Mouse (Mus musculus) stomach, postnatal 0 days (tissue): ENCODE results near the gene Lsm2. TPM values are rescaled to one million over a fixed set of nuclear protein-coding genes. Genes with fewer than 3 reads are reported as not detected.

ENCODE experiments used
- ATAC-seq: fragments of 200-750 bp; cut with Nextera tagmentation; 2 replicates; pipeline ENCODE4 v1.8.0; 2017; ENCODE audit not compliant: low FRiP score, low TSS enrichment
- DNase-seq: peaks from one replicate; pipeline ENCODE4 v3.0.0-alpha.2; 2016; ENCODE audit warnings: low spot score
- H3K27ac ChIP-seq: fragments of 300-500 bp; sonication (generic); replicated peaks from 2 replicates; pipeline ENCODE4 v1.5.1; 2014; ENCODE audit warnings: mild to moderate bottlenecking, control low read depth
- H3K27me3 ChIP-seq: fragments of 300-500 bp; sonication (generic); 2 replicates; pipeline ENCODE4 v1.6.1; 2014; ENCODE audit warnings: low read length; ENCODE audit not compliant: control insufficient read depth, insufficient read depth
- H3K36me3 ChIP-seq: fragments of 300-500 bp; sonication (generic); 2 replicates; pipeline ENCODE4 v1.6.1; 2014; ENCODE audit warnings: low read length, mixed read lengths; ENCODE audit not compliant: control insufficient read depth, insufficient read depth
- H3K4me1 ChIP-seq: fragments of 300-500 bp; sonication (generic); replicated peaks from 2 replicates; pipeline ENCODE4 v1.6.1; 2014; ENCODE audit warnings: antibody characterized with exemption; ENCODE audit not compliant: control insufficient read depth, insufficient read depth
- H3K4me2 ChIP-seq: fragments of 300-500 bp; sonication (generic); replicated peaks from 2 replicates; pipeline ENCODE4 v1.6.1; 2014; ENCODE audit warnings: low read depth, mild to moderate bottlenecking, control low read depth, moderate library complexity
- H3K4me3 ChIP-seq: fragments of 300-500 bp; sonication (generic); 2 replicates; pipeline ENCODE4 v1.5.1; 2014; ENCODE audit warnings: low read depth, low read length, control low read depth
- H3K9ac ChIP-seq: fragments of 300-500 bp; sonication (generic); 2 replicates; pipeline ENCODE4 v1.6.1; 2014; ENCODE audit warnings: mild to moderate bottlenecking, low read length, control low read depth, mixed read lengths
- H3K9me3 ChIP-seq: fragments of 300-500 bp; sonication (generic); 2 replicates; pipeline ENCODE4 v1.6.1; 2016; ENCODE audit warnings: low read length; ENCODE audit not compliant: control insufficient read depth
- CTCF ChIP-seq: IDR thresholded peaks from 2 replicates; pipeline ENCODE4 v1.5.1; 2016; ENCODE audit warnings: antibody characterized with exemption, low read depth, mild to moderate bottlenecking, moderate library complexity
- EP300 ChIP-seq: optimal IDR thresholded peaks from 2 replicates; pipeline ENCODE3; 2016; ENCODE audit warnings: antibody characterized with exemption
- WGBS: fragments of 180-500 bp; shearing (Covaris S2); extraction: QIAGEN DNeasy Blood & Tissue Kit; methylation state at CpG from one replicate; pipeline ENCODE4 v1.1.7; 2014; 5-methylcytosine and 5-hydroxymethylcytosine counted together
- polyA plus RNA-seq: library from polyadenylated mRNA; unstranded; fragments of >200 nt; fragmentation: Nextera tagmentation; extraction: Ambion mirVana; gene quantifications from 2 replicates; pipeline ENCODE4 v1.2.1, GENCODE M21; 2015

Gene Lsm2
- polyA plus RNA-seq, 1 experiment from 2014 or later, result 75.1 TPM

GRCm38 (mm10) chr17:35024261-35024660 lies 42.6 kb downstream of the Lsm2 start:
- 60% methylated on average over 11 of the region's 13 CpGs for WGBS
- Histone ChIP-seq H3K9ac (no peak overlapping the region), H3K9me3 (no peaks in the 10 kb centered on the region), H3K36me3 (no peaks in the 10 kb centered on the region), H3K4me1 (no peaks in the 10 kb centered on the region; the same call in 1 of the 2 replicates), H3K4me2 (no peak overlapping the region), H3K4me3 (no peak overlapping the region), H3K27me3 (no peaks in the 10 kb centered on the region), H3K27ac (peak overlapping the region; percentile 30; the same call in 1 of the 2 replicates)
- DNase-seq, result no peak
- no peak for ATAC-seq
- TF ChIP-seq EP300 (no peak), CTCF (no peak)

- Histone ChIP-seq H3K27ac (no peak overlapping the region; the same call in 1 of the 2 replicates), H3K36me3 (no peaks in the 10 kb centered on the region), H3K4me3 (no peak overlapping the region), H3K9me3 (no peaks in the 10 kb centered on the region), H3K9ac (peak overlapping the region; percentile 23; the same call in 1 of the 2 replicates), H3K27me3 (no peaks in the 10 kb centered on the region), H3K4me1 (no peaks in the 10 kb centered on the region; the same call in 1 of the 2 replicates), H3K4me2 (no peak overlapping the region)
- no peak for ATAC-seq
- 44% methylated on average over 10 of the region's 10 CpGs for WGBS
- TF ChIP-seq CTCF, result no peak
- TF ChIP-seq EP300, result no peak
- no peak for DNase-seq
These were observed 43.2 kb downstream of the Lsm2 start for GRCm38 (mm10) chr17:35024691-35025488.

- Histone ChIP-seq H3K36me3 (no peaks in the 10 kb centered on the region), H3K27ac (no peak overlapping the region), H3K9ac (no peak overlapping the region), H3K27me3 (no peaks in the 10 kb centered on the region), H3K4me3 (no peak overlapping the region), H3K4me2 (no peak overlapping the region), H3K9me3 (no peaks in the 10 kb centered on the region), H3K4me1 (no peaks in the 10 kb centered on the region; the same call in 1 of the 2 replicates)
- 71% methylated on average over 5 of the region's 5 CpGs for WGBS
- no peak for ATAC-seq
- no peak for TF ChIP-seq EP300
- no peak for TF ChIP-seq CTCF
- DNase-seq, result no peak
These were observed 44.5 kb downstream of the Lsm2 start for GRCm38 (mm10) chr17:35026206-35026605.

GRCm38 (mm10) chr17:35027277-35028068 lies 45.8 kb downstream of the Lsm2 start, which contains the start of gene Sapcd1:
Sapcd1 (minus strand) TSS chr17:35028016.
- ATAC-seq, result peak; percentile 14; the same call in 1 of the 2 replicates
- H3K27ac ChIP-seq, result peak within 1 kb of the TSS; percentile 53
- TF ChIP-seq EP300, result no peak
- no peak for TF ChIP-seq CTCF
- H3K4me1 ChIP-seq, result no peaks in the 10 kb centered on the region; the same call in 1 of the 2 replicates
- no peaks in the 10 kb centered on the region for H3K9me3 ChIP-seq
- no peak for DNase-seq
- H3K36me3 ChIP-seq, result no peaks in the 10 kb centered on the region
- H3K4me3 ChIP-seq, result peak within 1 kb of the TSS; percentile 4; the same call in 1 of the 2 replicates
- H3K9ac ChIP-seq, result no peak within 1 kb of the TSS
- H3K27me3 ChIP-seq, result no peaks in the 10 kb centered on the region
- 37% methylated on average over 13 of the region's 13 CpGs for WGBS
- H3K4me2 ChIP-seq, result peak within 1 kb of the TSS; percentile 18

- Histone ChIP-seq H3K4me3 (no peak overlapping the region), H3K9me3 (no peaks in the 10 kb centered on the region), H3K4me2 (no peak overlapping the region), H3K27ac (no peak overlapping the region), H3K27me3 (no peaks in the 10 kb centered on the region), H3K9ac (no peak overlapping the region), H3K36me3 (no peaks in the 10 kb centered on the region), H3K4me1 (no peaks in the 10 kb centered on the region; the same call in 1 of the 2 replicates)
- ATAC-seq, result no peak
- DNase-seq, result no peak
- TF ChIP-seq EP300 (no peak), CTCF (no peak)
- WGBS, result 78% methylated on average over 2 of the region's 2 CpGs
These were observed 46.7 kb downstream of the Lsm2 start for GRCm38 (mm10) chr17:35028315-35028714.
